17 mouse cellular contexts compared by ENCODE assay signal in genomic region chr3:109515479-109515878, GRCm38 (mm10).
A peak's percentile ranks its signal among the peaks of the same experiment; 100 is the strongest.
DNase-seq lines count a peak whose midpoint lies in the region.
"Had no signal": no experiment of that assay in that cellular context is flagged by ENCODE, and none has a peak within 500 bp of the region (broad histone marks: within the 10 kb centered on the region; RNA-seq: fewer than 3 reads in every experiment).

No protein-coding gene starts in this region.

- intact Hi-C loops in heart, postnatal 25 days (cut with DNase I), result no loop called here
- intact Hi-C loops in heart, postnatal 36 days (cut with DNase I), result no loop called here

- DNase-seq in gastrocnemius, adult 18-20 months (ENCODE audit: low spot score), result peak; percentile 10
- no peak for DNase-seq in gastrocnemius, adult 8-10 months (ENCODE audit: low spot score in 2 of 2)
- peak; percentile 13 for DNase-seq in heart, postnatal 25 days (ENCODE audit: low spot score)
- DNase-seq in heart, postnatal 36 days, result no peak
- DNase-seq in NIH3T3 (ENCODE audit: low read depth), result peak; percentile 87
- DNase-seq in skeletal muscle tissue, adult 2 months (ENCODE audit: low read depth, low spot score), result peak; percentile 43
- no peak for DNase-seq in spleen, adult 18-20 months
- no peak for DNase-seq in neural tube, embryonic 10.5 days (ENCODE audit: extremely low spot score, low spot score)
- DNase-seq: adrenal gland, postnatal 14 days; cerebellum, adult 11 months; cerebellum, adult 9-10 months; kidney, postnatal 25 days; lung, postnatal 36 days; retina, postnatal 1 day; right cerebral cortex, postnatal 14 days; thymus, adult 18-20 months; thymus, postnatal 25 days had no signal

Comparison
In these comparisons a context has a peak if more than half of its experiments do, and no peak if none do; other contexts are left out.
1. DNase-seq: peak in gastrocnemius, adult 18-20 months (single experiment), heart, postnatal 25 days (single experiment), NIH3T3 (single experiment) and skeletal muscle tissue, adult 2 months (single experiment); none in gastrocnemius, adult 8-10 months (0 of 2), heart, postnatal 36 days (0 of 2), spleen, adult 18-20 months (0 of 2) and neural tube, embryonic 10.5 days (single experiment).